Mouse (Mus musculus) forebrain, embryonic 11.5 days (tissue): Measurements from ENCODE around the gene Olfr1241. TPM values are rescaled to one million over a fixed set of nuclear protein-coding genes. Genes with fewer than 3 reads are reported as not detected.

Experiments
- ATAC-seq: fragments of 200-750 bp; cut with Nextera tagmentation; replicated peaks from 2 replicates; pipeline ENCODE4 v1.8.0; 2017; ENCODE audit warnings: moderate TSS enrichment; ENCODE audit not compliant: low FRiP score
- DNase-seq: peaks from one replicate; pipeline ENCODE4 v3.0.0-alpha.2; 2017; ENCODE audit warnings: low spot score
- H3K27ac ChIP-seq: fragments of 300-500 bp; sonication (generic); 2 replicates; pipeline ENCODE4 v1.5.1; 2014; ENCODE audit warnings: low read depth, low read length
- H3K27me3 ChIP-seq: fragments of 300-500 bp; sonication (generic); 2 replicates; pipeline ENCODE4 v1.6.1; 2014; ENCODE audit warnings: mild to moderate bottlenecking, low read length, mixed read lengths; ENCODE audit not compliant: control insufficient read depth, insufficient read depth
- H3K36me3 ChIP-seq: fragments of 300-500 bp; sonication (generic); 2 replicates; pipeline ENCODE4 v1.6.1; 2014; ENCODE audit warnings: mild to moderate bottlenecking, low read length, moderate library complexity, mixed read lengths; ENCODE audit not compliant: control insufficient read depth, insufficient read depth
- H3K4me1 ChIP-seq: fragments of 300-500 bp; sonication (generic); replicated peaks from 2 replicates; pipeline ENCODE4 v1.6.1; 2014; ENCODE audit warnings: low read length, mixed read lengths; ENCODE audit not compliant: control insufficient read depth, insufficient read depth
- H3K4me2 ChIP-seq: fragments of 300-500 bp; sonication (generic); 2 replicates; pipeline ENCODE4 v1.6.1; 2014; ENCODE audit warnings: low read depth, mild to moderate bottlenecking, low read length, moderate library complexity, mixed read lengths; ENCODE audit not compliant: severe bottlenecking
- H3K4me3 ChIP-seq: fragments of 300-500 bp; sonication (generic); 2 replicates; pipeline ENCODE4 v1.5.1; 2014; ENCODE audit warnings: low read depth, low read length
- H3K9ac ChIP-seq: fragments of 300-500 bp; sonication (generic); 2 replicates; pipeline ENCODE4 v1.6.1; 2014; ENCODE audit warnings: low read length
- H3K9me3 ChIP-seq: fragments of 300-500 bp; sonication (generic); 2 replicates; pipeline ENCODE4 v1.6.1; 2016; ENCODE audit warnings: low read length, mixed read lengths; ENCODE audit not compliant: control insufficient read depth
- WGBS: fragments of 180-500 bp; shearing (Covaris S2); extraction: QIAGEN DNeasy Blood & Tissue Kit; methylation state at CpG from one replicate; pipeline ENCODE4 v1.1.7; 2014; 5-methylcytosine and 5-hydroxymethylcytosine counted together
- polyA plus RNA-seq: library from polyadenylated mRNA; unstranded; fragments of >200 nt; fragmentation: Nextera tagmentation; extraction: Ambion mirVana; gene quantifications from 2 replicates; pipeline ENCODE4 v1.2.1, GENCODE M21; 2014

The Olfr1241 gene
- not detected in 2 replicates for polyA plus RNA-seq

GRCm38 (mm10) chr2:89487026-89487425 is at the start of gene Olfr1241:
Olfr1241 (minus strand) TSS chr2:89487126.
- no peak for ATAC-seq
- DNase-seq: no peak
- no peak within 1 kb of the TSS for H3K9ac ChIP-seq
- no peak within 1 kb of the TSS for H3K4me2 ChIP-seq
- no peaks in the 10 kb centered on the region for H3K9me3 ChIP-seq
- H3K36me3 ChIP-seq: no peaks in the 10 kb centered on the region
- no peak within 1 kb of the TSS for H3K4me3 ChIP-seq
- no peak within 1 kb of the TSS for H3K27ac ChIP-seq
- no peaks in the 10 kb centered on the region for H3K4me1 ChIP-seq
- H3K27me3 ChIP-seq: no peaks in the 10 kb centered on the region

DNA sequence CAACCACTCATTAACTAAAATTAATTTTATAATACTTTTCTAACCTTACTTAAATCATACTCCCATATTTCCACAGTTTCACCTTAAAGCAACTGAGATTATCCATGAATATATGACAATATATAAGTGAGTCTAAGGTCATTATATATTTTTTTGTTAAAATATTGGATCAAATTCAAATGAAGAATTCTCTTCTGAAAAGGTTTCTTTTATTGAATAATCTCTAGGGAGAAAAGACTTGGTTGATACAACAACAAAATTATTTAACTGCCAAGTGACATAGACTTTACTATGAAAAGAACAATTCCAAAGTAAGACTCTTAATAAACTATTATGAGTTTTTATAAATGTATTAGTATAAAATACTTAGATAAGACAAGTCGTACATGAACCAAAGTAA is 44.5 kb upstream of the Olfr1241 start, which contains the start of gene Olfr1243:
Olfr1243 (minus strand) TSS at position 101 of the 400 bp plus-strand sequence.
- Histone ChIP-seq H3K4me3 (no peak within 1 kb of the TSS), H3K27ac (no peak within 1 kb of the TSS), H3K9ac (no peak within 1 kb of the TSS), H3K4me2 (no peak within 1 kb of the TSS), H3K27me3 (no peaks in the 10 kb centered on the region), H3K9me3 (no peaks in the 10 kb centered on the region), H3K36me3 (no peaks in the 10 kb centered on the region), H3K4me1 (no peaks in the 10 kb centered on the region)
- ATAC-seq (no peak), DNase-seq (no peak)
- WGBS: 87% methylated on average over 1 of the region's 1 CpGs

DNA sequence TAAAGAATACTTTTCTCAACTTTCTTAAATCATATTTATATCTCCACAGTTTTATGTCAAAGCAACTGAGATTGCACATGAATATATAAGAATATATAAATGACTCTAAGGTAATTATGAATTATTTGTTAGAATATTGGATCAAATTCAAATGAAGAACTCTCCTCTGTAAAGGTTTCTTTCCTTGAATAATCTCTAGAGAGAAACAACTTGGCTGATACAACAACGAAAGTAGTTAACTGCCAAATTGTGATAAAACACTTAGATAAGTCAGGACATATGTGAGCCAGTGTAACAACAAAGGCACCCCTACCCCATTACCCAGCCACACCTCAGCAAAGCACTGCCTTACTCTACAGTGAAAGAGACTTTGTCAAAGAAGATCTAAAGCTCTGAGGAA is 11.3 kb upstream of the Olfr1241 start, which contains the start of gene Olfr1242:
Olfr1242 (minus strand) TSS at position 101 of the 400 bp plus-strand sequence.
- no peak for ATAC-seq
- WGBS: 81% methylated on average over 1 of the region's 1 CpGs
- DNase-seq: no peak

GRCm38 (mm10) chr2:89442900-89443299 is 44.0 kb downstream of the Olfr1241 start, which contains the start of gene Olfr1240:
Olfr1240 (minus strand) TSS chr2:89443000.
- Histone ChIP-seq H3K4me2 (no peak within 1 kb of the TSS), H3K27me3 (no peaks in the 10 kb centered on the region), H3K9ac (no peak within 1 kb of the TSS), H3K27ac (no peak within 1 kb of the TSS), H3K9me3 (no peaks in the 10 kb centered on the region), H3K4me3 (no peak within 1 kb of the TSS), H3K4me1 (no peaks in the 10 kb centered on the region), H3K36me3 (no peaks in the 10 kb centered on the region)
- DNase-seq (no peak), ATAC-seq (no peak)
- WGBS: 85% methylated on average over 3 of the region's 3 CpGs

More for the DNA sequence above, 11.3 kb upstream of the Olfr1241 start, which contains the start of gene Olfr1242:
- Histone ChIP-seq H3K4me1 (no peaks in the 10 kb centered on the region), H3K4me3 (no peak within 1 kb of the TSS), H3K27ac (no peak within 1 kb of the TSS), H3K9me3 (no peaks in the 10 kb centered on the region), H3K27me3 (no peaks in the 10 kb centered on the region), H3K36me3 (no peaks in the 10 kb centered on the region), H3K4me2 (no peak within 1 kb of the TSS), H3K9ac (no peak within 1 kb of the TSS)

Other genes with a start within 250 kb of the Olfr1241 start
- gene Olfr1228, start 233.1 kb downstream of the Olfr1241 start, polyA plus RNA-seq: not detected in 2 replicates
- gene Olfr1229, start 199.1 kb downstream of the Olfr1241 start, polyA plus RNA-seq: not detected in 2 replicates
- not detected in 2 replicates for gene Olfr1230, start 189.9 kb downstream of the Olfr1241 start, polyA plus RNA-seq
- gene Olfr1231, start 180.1 kb downstream of the Olfr1241 start, polyA plus RNA-seq: not detected in 2 replicates
- gene Olfr1232, start 157.5 kb downstream of the Olfr1241 start, polyA plus RNA-seq: not detected in 2 replicates
- not detected in 2 replicates for gene Olfr1233, start 144.7 kb downstream of the Olfr1241 start, polyA plus RNA-seq
- gene Olfr1234, start 122.3 kb downstream of the Olfr1241 start, polyA plus RNA-seq: not detected in 2 replicates
- gene Olfr1238, start 77.5 kb downstream of the Olfr1241 start, polyA plus RNA-seq: not detected in 2 replicates
- gene Olfr1239, start 66.7 kb downstream of the Olfr1241 start, polyA plus RNA-seq: not detected in 2 replicates
- not detected in 2 replicates for gene Olfr1240, start 44.1 kb downstream of the Olfr1241 start, polyA plus RNA-seq
- gene Olfr1242, start 11.2 kb upstream of the Olfr1241 start, polyA plus RNA-seq: not detected in 2 replicates
- gene Olfr1243, start 44.4 kb upstream of the Olfr1241 start, polyA plus RNA-seq: not detected in 2 replicates
- not detected in 2 replicates for gene Olfr1245, start 91.3 kb upstream of the Olfr1241 start, polyA plus RNA-seq
- gene Olfr1246, start 106.0 kb upstream of the Olfr1241 start, polyA plus RNA-seq: not detected in 2 replicates
- not detected in 2 replicates for gene Olfr1247, start 127.0 kb upstream of the Olfr1241 start, polyA plus RNA-seq
- gene Olfr1248, start 131.1 kb upstream of the Olfr1241 start, polyA plus RNA-seq: not detected in 2 replicates
- not detected in 2 replicates for gene Olfr1249, start 147.9 kb upstream of the Olfr1241 start, polyA plus RNA-seq
- not detected in 2 replicates for gene Olfr1250, start 174.3 kb upstream of the Olfr1241 start, polyA plus RNA-seq
- gene Olfr1251, start 184.8 kb upstream of the Olfr1241 start, polyA plus RNA-seq: not detected in 2 replicates
- not detected in 2 replicates for gene Olfr1252, start 237.9 kb upstream of the Olfr1241 start, polyA plus RNA-seq